Mouse (Mus musculus): Measurements from ENCODE around the gene Tor3a. TPM values are rescaled to one million over a fixed set of nuclear protein-coding genes. Genes with fewer than 3 reads are reported as not detected.

The Tor3a gene
- polyA plus RNA-seq, 1 experiment from 2014 or later, result 12.4 TPM

- Histone ChIP-seq H3K36me3 (replicated peaks; ENCODE audit: insufficient read depth, low read length) (peaks cover 10% of the 10 kb centered on the region; the same call in 1 of the 2 replicates), H3K9ac (replicated peaks) (no peak overlapping the region), H3K4me1 (ENCODE audit: insufficient read depth) (peaks cover 15% of the 10 kb centered on the region), H3K4me2 (ENCODE audit: low read depth, low read length) (no peak overlapping the region), H3K4me3 (ENCODE audit: low read depth, low read length) (no peak overlapping the region), H3K27ac (ENCODE audit: low read depth) (no peak overlapping the region), H3K9me3 (ENCODE audit: low read length) (no peaks in the 10 kb centered on the region), H3K27me3 (ENCODE audit: insufficient read depth, low read length) (no peaks in the 10 kb centered on the region)
- DNase-seq (no peak), ATAC-seq (no peak)
- 74% methylated on average over 13 of the region's 13 CpGs for WGBS (ENCODE audit: insufficient replicate concordance)
- TF ChIP-seq EP300 (IDR thresholded peaks at IDR 0.05; ENCODE audit: low read depth) (no peak), CTCF (IDR thresholded peaks at IDR 0.05; ENCODE audit: low read depth) (no peak)
Observed at GRCm38 (mm10) chr1:156654735-156655530, 19.2 kb downstream of the Tor3a start.

DNA sequence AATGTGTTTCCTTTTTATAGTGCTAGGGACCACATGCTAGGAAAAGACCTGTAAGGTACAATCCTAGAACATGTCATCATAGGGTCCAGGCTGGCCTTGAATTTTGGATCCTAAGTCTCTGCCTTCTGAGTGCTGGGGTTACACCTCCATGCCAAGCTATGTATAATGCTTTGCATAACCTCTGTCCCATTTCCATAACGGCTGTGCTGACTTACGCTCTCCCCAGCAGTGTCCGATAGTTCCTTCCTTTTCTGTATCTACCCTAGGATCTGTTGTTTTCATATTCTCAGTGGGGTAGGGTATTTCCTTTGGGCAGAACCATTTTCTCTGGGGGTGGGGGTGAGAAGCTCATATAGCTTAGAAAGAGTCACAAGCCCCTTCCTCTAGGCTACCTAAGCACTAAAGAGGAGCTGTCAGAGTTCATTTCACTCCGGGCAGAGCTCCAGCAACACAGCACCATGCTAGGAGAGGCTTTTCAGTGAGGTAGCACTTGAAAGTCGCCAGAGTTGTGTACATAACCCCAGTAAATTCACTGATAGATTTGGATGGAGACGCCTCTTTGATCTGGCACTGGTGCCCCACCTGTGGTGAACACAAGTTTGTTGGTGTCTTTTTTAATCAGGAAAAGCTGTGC lies 21.9 kb downstream of the Tor3a start:
- Histone ChIP-seq H3K9me3 (ENCODE audit: low read length) (no peaks in the 10 kb centered on the region), H3K27me3 (ENCODE audit: insufficient read depth, low read length) (no peaks in the 10 kb centered on the region), H3K4me3 (ENCODE audit: low read depth, low read length) (no peak overlapping the region), H3K36me3 (replicated peaks; ENCODE audit: insufficient read depth, low read length) (peaks cover 10% of the 10 kb centered on the region; the same call in 1 of the 2 replicates), H3K9ac (replicated peaks) (no peak overlapping the region), H3K27ac (ENCODE audit: low read depth) (peak overlapping the region; percentile 8; the same call in 1 of the 2 replicates), H3K4me1 (ENCODE audit: insufficient read depth) (peaks cover 4% of the 10 kb centered on the region; the same call in 1 of the 2 replicates), H3K4me2 (ENCODE audit: low read depth, low read length) (no peak overlapping the region)
- peak; percentile 50; the same call in 1 of the 2 replicates for ATAC-seq
- no peak for TF ChIP-seq EP300 (IDR thresholded peaks at IDR 0.05; ENCODE audit: low read depth)
- TF ChIP-seq CTCF (IDR thresholded peaks at IDR 0.05; ENCODE audit: low read depth), result no peak
- 33% methylated on average over 6 of the region's 6 CpGs for WGBS (ENCODE audit: insufficient replicate concordance)
- no peak for DNase-seq

DNA sequence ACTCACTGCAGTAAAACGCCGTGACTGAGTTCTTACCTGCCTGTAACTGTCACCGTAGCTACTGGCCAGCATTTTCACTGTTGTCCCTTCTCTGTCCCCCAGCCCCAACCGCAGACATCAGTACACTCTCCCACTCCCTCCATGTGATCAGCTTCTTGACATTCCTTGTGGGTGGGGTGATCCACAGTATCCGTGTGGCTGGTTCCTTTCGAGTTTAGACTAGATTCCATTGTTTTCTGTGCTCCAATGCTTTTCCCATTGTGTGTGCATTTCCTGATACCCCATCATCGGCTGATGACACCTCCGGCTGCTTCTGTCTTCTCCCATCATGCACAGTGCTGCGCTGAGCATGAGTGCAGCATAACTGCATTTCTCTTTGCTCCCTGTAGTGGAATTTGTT lies 23.5 kb downstream of the Tor3a start:
- no peak overlapping the region for H3K4me2 ChIP-seq (ENCODE audit: low read depth, low read length)
- no peaks in the 10 kb centered on the region for H3K9me3 ChIP-seq (ENCODE audit: low read length)
- H3K4me3 ChIP-seq (ENCODE audit: low read depth, low read length), result no peak overlapping the region
- WGBS (ENCODE audit: insufficient replicate concordance), result 80% methylated on average over 9 of the region's 9 CpGs
- H3K9ac ChIP-seq (replicated peaks), result no peak overlapping the region
- no peaks in the 10 kb centered on the region for H3K27me3 ChIP-seq (ENCODE audit: insufficient read depth, low read length)
- no peak overlapping the region for H3K27ac ChIP-seq (ENCODE audit: low read depth)
- TF ChIP-seq CTCF (IDR thresholded peaks at IDR 0.05; ENCODE audit: low read depth) (no peak), EP300 (IDR thresholded peaks at IDR 0.05; ENCODE audit: low read depth) (no peak)
- no peak for ATAC-seq
- peaks cover 6% of the 10 kb centered on the region; the same call in 1 of the 2 replicates for H3K36me3 ChIP-seq (replicated peaks; ENCODE audit: insufficient read depth, low read length)
- H3K4me1 ChIP-seq (ENCODE audit: insufficient read depth), result peaks cover 4% of the 10 kb centered on the region; the same call in 1 of the 2 replicates
- DNase-seq, result no peak

- no peak for TF ChIP-seq CTCF (IDR thresholded peaks at IDR 0.05; ENCODE audit: low read depth)
- TF ChIP-seq EP300 (IDR thresholded peaks at IDR 0.05; ENCODE audit: low read depth), result no peak
- Histone ChIP-seq H3K27ac (ENCODE audit: low read depth) (no peak overlapping the region), H3K4me3 (ENCODE audit: low read depth, low read length) (no peak overlapping the region), H3K36me3 (replicated peaks; ENCODE audit: insufficient read depth, low read length) (no peaks in the 10 kb centered on the region), H3K9me3 (ENCODE audit: low read length) (no peaks in the 10 kb centered on the region), H3K4me1 (ENCODE audit: insufficient read depth) (peaks cover 4% of the 10 kb centered on the region; the same call in 1 of the 2 replicates), H3K27me3 (ENCODE audit: insufficient read depth, low read length) (no peaks in the 10 kb centered on the region), H3K9ac (replicated peaks) (no peak overlapping the region), H3K4me2 (ENCODE audit: low read depth, low read length) (no peak overlapping the region)
- DNase-seq, result no peak
- ATAC-seq, result no peak
- 46% methylated on average over 2 of the region's 2 CpGs for WGBS (ENCODE audit: insufficient replicate concordance)
Observed at GRCm38 (mm10) chr1:156648705-156649104, 25.5 kb downstream of the Tor3a start.

DNA sequence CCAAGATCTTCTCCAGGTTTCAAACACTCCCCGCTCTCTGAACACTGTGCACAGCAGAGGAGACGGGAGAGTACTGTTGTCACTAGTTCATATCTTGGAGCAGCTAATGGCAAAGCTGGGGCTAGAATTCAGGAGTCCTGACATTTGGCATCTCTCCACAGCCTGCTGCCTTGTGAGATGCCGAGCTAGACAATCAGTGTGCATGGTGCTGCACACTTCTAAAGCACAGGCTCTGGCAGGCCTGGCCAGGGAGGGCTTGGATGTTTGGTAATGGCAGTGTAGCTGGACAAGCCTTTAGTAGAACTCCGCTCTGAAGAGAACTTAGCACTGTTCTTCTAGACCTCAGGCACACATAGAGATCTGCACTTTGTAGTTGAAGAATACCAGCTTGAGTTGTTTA lies 28.2 kb downstream of the Tor3a start:
- Histone ChIP-seq H3K4me3 (ENCODE audit: low read depth, low read length) (no peak overlapping the region), H3K4me1 (ENCODE audit: insufficient read depth) (no peaks in the 10 kb centered on the region), H3K9ac (replicated peaks) (no peak overlapping the region), H3K9me3 (ENCODE audit: low read length) (no peaks in the 10 kb centered on the region), H3K4me2 (ENCODE audit: low read depth, low read length) (no peak overlapping the region), H3K27me3 (ENCODE audit: insufficient read depth, low read length) (no peaks in the 10 kb centered on the region), H3K27ac (ENCODE audit: low read depth) (no peak overlapping the region), H3K36me3 (replicated peaks; ENCODE audit: insufficient read depth, low read length) (peaks cover 14% of the 10 kb centered on the region)
- ATAC-seq (no peak), DNase-seq (no peak)
- TF ChIP-seq EP300 (IDR thresholded peaks at IDR 0.05; ENCODE audit: low read depth) (no peak), CTCF (IDR thresholded peaks at IDR 0.05; ENCODE audit: low read depth) (no peak)
- 82% methylated on average over 4 of the region's 4 CpGs for WGBS (ENCODE audit: insufficient replicate concordance)

DNA sequence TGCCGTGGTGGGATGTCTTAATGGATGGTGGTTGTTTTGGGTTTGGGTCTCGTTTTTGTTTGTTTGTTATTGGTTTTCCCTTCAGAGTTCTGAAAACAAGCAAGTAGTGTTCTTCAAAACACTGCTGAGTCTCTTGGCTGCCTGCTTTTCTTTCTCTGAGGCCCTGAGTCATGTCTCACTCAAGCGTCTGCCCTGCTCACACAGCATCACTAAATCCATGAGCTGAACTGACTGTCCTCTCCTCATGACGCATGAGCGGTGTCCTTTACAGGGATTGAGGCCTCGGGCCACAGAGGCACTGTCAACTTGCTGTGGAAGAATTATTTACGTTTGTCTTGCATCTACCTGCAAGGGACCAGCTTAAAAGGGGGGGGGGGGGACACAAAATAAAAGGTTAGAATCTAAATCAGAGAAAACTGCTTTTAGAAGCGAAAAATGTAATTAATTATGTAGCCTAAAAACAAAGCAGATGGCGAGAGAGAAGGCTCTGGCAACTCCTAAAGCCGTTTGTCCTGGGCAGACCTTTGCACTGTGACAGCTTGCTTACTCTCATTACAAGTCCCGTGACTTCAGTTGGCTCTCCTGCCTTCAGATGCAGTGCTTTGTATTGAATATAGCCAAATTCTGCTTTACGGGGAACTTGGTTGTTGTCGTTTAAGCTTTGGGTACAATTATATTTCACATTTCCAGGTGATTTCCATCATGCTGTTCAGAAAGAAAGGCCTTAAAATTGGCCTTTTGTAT lies 29.2 kb downstream of the Tor3a start:
- peaks cover 22% of the 10 kb centered on the region for H3K36me3 ChIP-seq (replicated peaks; ENCODE audit: insufficient read depth, low read length)
- TF ChIP-seq EP300 (IDR thresholded peaks at IDR 0.05; ENCODE audit: low read depth) (no peak), CTCF (IDR thresholded peaks at IDR 0.05; ENCODE audit: low read depth) (no peak)
- H3K27ac ChIP-seq (ENCODE audit: low read depth), result no peak overlapping the region
- no peak for DNase-seq
- 76% methylated on average over 13 of the region's 13 CpGs for WGBS (ENCODE audit: insufficient replicate concordance)
- H3K4me3 ChIP-seq (ENCODE audit: low read depth, low read length), result no peak overlapping the region
- no peak for ATAC-seq
- no peak overlapping the region for H3K4me2 ChIP-seq (ENCODE audit: low read depth, low read length)
- no peak overlapping the region for H3K9ac ChIP-seq (replicated peaks)
- no peaks in the 10 kb centered on the region for H3K4me1 ChIP-seq (ENCODE audit: insufficient read depth)
- H3K27me3 ChIP-seq (ENCODE audit: insufficient read depth, low read length), result no peaks in the 10 kb centered on the region
- H3K9me3 ChIP-seq (ENCODE audit: low read length), result no peaks in the 10 kb centered on the region
